Mouse (Mus musculus): Measurements from ENCODE around the gene Cpped1.

The Cpped1 gene

GRCm38 (mm10) chr16:11909035-11909591 is at the start of gene Cpped1:
Cpped1 (minus strand) TSS chr16:11909445.
- DNase-seq (ENCODE audit: low spot score): peak; percentile 84

GRCm38 (mm10) chr16:11940477-11940876 is 31.2 kb upstream of the Cpped1 start:
- DNase-seq (ENCODE audit: low spot score): no peak

- DNase-seq (ENCODE audit: low spot score): no peak
These were observed 1.6 kb upstream of the Cpped1 start for GRCm38 (mm10) chr16:11910801-11911200.

GRCm38 (mm10) chr16:11909817-11910216 is 572 bp upstream of the Cpped1 start:
- no peak for DNase-seq (ENCODE audit: low spot score)

- no peak for DNase-seq (ENCODE audit: low spot score)
These were observed 707 bp downstream of the Cpped1 start for GRCm38 (mm10) chr16:11908461-11909014.

- DNase-seq (ENCODE audit: low spot score): no peak
These were observed 1.4 kb downstream of the Cpped1 start for GRCm38 (mm10) chr16:11907816-11908215.

- DNase-seq (ENCODE audit: low spot score): no peak
These were observed 2.3 kb downstream of the Cpped1 start for GRCm38 (mm10) chr16:11906906-11907305.

- no peak for DNase-seq (ENCODE audit: low spot score)
These were observed 4.0 kb downstream of the Cpped1 start for GRCm38 (mm10) chr16:11905216-11905615.

GRCm38 (mm10) chr16:11902007-11902406 is 7.2 kb downstream of the Cpped1 start:
- DNase-seq (ENCODE audit: low spot score): no peak

- DNase-seq (ENCODE audit: low spot score): no peak
These were observed 8.9 kb downstream of the Cpped1 start for GRCm38 (mm10) chr16:11900341-11900740.

GRCm38 (mm10) chr16:11896411-11896810 is 12.8 kb downstream of the Cpped1 start:
- no peak for DNase-seq (ENCODE audit: low spot score)

- no peak for DNase-seq (ENCODE audit: low spot score)
These were observed 14.4 kb downstream of the Cpped1 start for GRCm38 (mm10) chr16:11894877-11895276.

GRCm38 (mm10) chr16:11890186-11890585 is 19.1 kb downstream of the Cpped1 start:
- DNase-seq (ENCODE audit: low spot score): no peak

- no peak for DNase-seq (ENCODE audit: low spot score)
These were observed 19.5 kb downstream of the Cpped1 start for GRCm38 (mm10) chr16:11889741-11890140.

- no peak for DNase-seq (ENCODE audit: low spot score)
These were observed 27.4 kb downstream of the Cpped1 start for GRCm38 (mm10) chr16:11881795-11882194.

GRCm38 (mm10) chr16:11880461-11880860 is 28.8 kb downstream of the Cpped1 start:
- no peak for DNase-seq (ENCODE audit: low spot score)

- DNase-seq (ENCODE audit: low spot score): no peak
These were observed 30.0 kb downstream of the Cpped1 start for GRCm38 (mm10) chr16:11879196-11879595.

- no peak for DNase-seq (ENCODE audit: low spot score)
These were observed 34.0 kb downstream of the Cpped1 start for GRCm38 (mm10) chr16:11875227-11875626.

- DNase-seq (ENCODE audit: low spot score): no peak
These were observed 36.0 kb downstream of the Cpped1 start for GRCm38 (mm10) chr16:11873292-11873691.

- no peak for DNase-seq (ENCODE audit: low spot score)
These were observed 40.8 kb downstream of the Cpped1 start for GRCm38 (mm10) chr16:11868486-11868885.

GRCm38 (mm10) chr16:11852716-11853605 is 56.3 kb downstream of the Cpped1 start:
- DNase-seq (ENCODE audit: low spot score): no peak

GRCm38 (mm10) chr16:11848990-11849658 is 60.1 kb downstream of the Cpped1 start:
- no peak for DNase-seq (ENCODE audit: low spot score)

GRCm38 (mm10) chr16:11845309-11845708 is 63.9 kb downstream of the Cpped1 start:
- DNase-seq (ENCODE audit: low spot score): no peak
